ENCODE assay signal across 12 mouse cellular contexts in genomic region chr6:84167612-84168011, GRCm38 (mm10).
"Had no signal": no experiment of that assay in that cellular context is flagged by ENCODE, and none has a peak within 500 bp of the region (broad histone marks: within the 10 kb centered on the region; RNA-seq: fewer than 3 reads in every experiment).

No protein-coding gene starts in this region.

- ATAC-seq: midbrain, embryonic 16.5 days had no signal

- H3K36me3 ChIP-seq: kidney, embryonic 15.5 days; midbrain, embryonic 12.5 days; neural tube, embryonic 13.5 days had no signal

- H3K4me1 ChIP-seq: kidney, embryonic 15.5 days; midbrain, embryonic 12.5 days; neural tube, embryonic 13.5 days had no signal

- H3K4me2 ChIP-seq: kidney, embryonic 15.5 days; midbrain, embryonic 12.5 days; neural tube, embryonic 13.5 days had no signal

- H3K27me3 ChIP-seq: kidney, embryonic 15.5 days; midbrain, embryonic 12.5 days; neural tube, embryonic 13.5 days had no signal

- DNase-seq: kidney, adult 2 months; kidney, postnatal 14 days; liver; lung, adult 18-20 months; retina, postnatal 1 day; thymus, adult 2 months; thymus, postnatal 25 days had no signal

- H3K9me3 ChIP-seq: kidney, embryonic 15.5 days; midbrain, embryonic 12.5 days had no signal

- H3K9ac ChIP-seq: kidney, embryonic 15.5 days; liver, embryonic 14.5 days; midbrain, embryonic 12.5 days; neural tube, embryonic 13.5 days had no signal

- H3K27ac ChIP-seq: kidney, embryonic 15.5 days; liver, embryonic 14.5 days; midbrain, embryonic 12.5 days; neural tube, embryonic 13.5 days had no signal

- H3K4me3 ChIP-seq: kidney, embryonic 15.5 days; midbrain, embryonic 12.5 days; neural tube, embryonic 13.5 days had no signal
